Mouse (Mus musculus) C2C12 (cell line): ENCODE data around the gene Rpl18. TPM values are rescaled to one million over a fixed set of nuclear protein-coding genes. Genes with fewer than 3 reads are reported as not detected.

ENCODE experiments used
- H3K27me3 ChIP-seq: one replicate; pipeline ENCODE4 v1.6.1; 2011; ENCODE audit not compliant: control insufficient read depth, insufficient read depth, insufficient read length
- H3K36me3 ChIP-seq: one replicate; pipeline ENCODE4 v1.6.1; 2011; ENCODE audit not compliant: control insufficient read depth, insufficient read depth
- H3K4me3 ChIP-seq: one replicate; pipeline ENCODE4 v1.5.1; 2011; ENCODE audit warnings: mild to moderate bottlenecking, control low read depth; ENCODE audit not compliant: poor library complexity, insufficient read depth, severe bottlenecking
- H3K79me2 ChIP-seq: one replicate; pipeline ENCODE4 v1.6.1; 2011; ENCODE audit not compliant: control insufficient read depth, insufficient read depth
- H3K79me3 ChIP-seq: one replicate; pipeline ENCODE4 v1.6.1; 2011; ENCODE audit warnings: low read depth, control low read depth
- H3ac ChIP-seq: one replicate; pipeline ENCODE3; 2011; ENCODE audit warnings: low read depth; ENCODE audit not compliant: control insufficient read depth, insufficient read length
- CEBPB ChIP-seq: IDR thresholded peaks from one replicate; pipeline ENCODE4 v1.6.1; 2011; ENCODE audit warnings: low read depth, mild to moderate bottlenecking, control low read depth, moderate library complexity
- CTCF ChIP-seq: IDR thresholded peaks from one replicate; pipeline ENCODE4 v1.5.1; 2011; ENCODE audit not compliant: control insufficient read depth, insufficient read depth, insufficient read length
- FOSL1 ChIP-seq: IDR thresholded peaks from one replicate; pipeline ENCODE4 v1.8.0; 2011; ENCODE audit warnings: mild to moderate bottlenecking, low read length; ENCODE audit not compliant: poor library complexity, insufficient read depth, severe bottlenecking
- MAX ChIP-seq: IDR thresholded peaks from one replicate; pipeline ENCODE4 v1.6.1; 2011; ENCODE audit warnings: mild to moderate bottlenecking, control low read depth
- MYOD1 ChIP-seq: IDR thresholded peaks from one replicate; pipeline ENCODE4 v1.6.1; 2011; ENCODE audit warnings: low read depth; ENCODE audit not compliant: control insufficient read depth, insufficient read length
- MYOG ChIP-seq: IDR thresholded peaks from one replicate; pipeline ENCODE4 v1.6.1; 2011; ENCODE audit not compliant: control insufficient read depth, insufficient read length; ENCODE audit errors: extremely low read depth
- USF1 ChIP-seq: IDR thresholded peaks from one replicate; pipeline ENCODE4 v1.6.1; 2011; ENCODE audit warnings: low read depth, mild to moderate bottlenecking, control low read depth, moderate library complexity
- polyA plus RNA-seq: library from polyadenylated mRNA; unstranded; fragments of >200 nt; fragmentation: generic; extraction: Trizol; gene quantifications from one replicate; pipeline ENCODE4 v1.2.1, GENCODE M21; 2012; ENCODE audit warnings: missing spikeins

The Rpl18 gene
- polyA plus RNA-seq, 1 experiment = 4,453 TPM

DNA sequence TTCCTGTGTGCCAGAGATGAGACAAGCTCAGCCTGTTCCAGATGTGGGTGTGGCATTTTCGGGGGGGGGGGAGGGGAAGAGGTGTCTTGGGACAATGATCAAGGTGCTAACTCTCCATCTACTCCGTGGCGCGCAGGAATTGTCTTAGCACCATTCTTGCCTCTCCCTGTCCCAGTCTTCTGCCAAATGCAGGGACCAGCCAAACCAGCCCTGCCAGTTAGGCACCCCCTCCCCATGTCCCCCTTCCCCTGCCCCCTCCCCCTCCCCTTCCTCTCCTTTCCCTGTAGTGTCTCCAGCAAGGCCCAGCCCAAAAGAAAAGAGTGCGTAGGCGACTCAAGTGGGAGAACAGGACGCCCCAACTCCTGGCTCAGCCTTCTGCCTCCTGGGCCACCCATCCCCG lies 51.5 kb downstream of the Rpl18 start:
- Histone ChIP-seq H3ac (no peak overlapping the region), H3K36me3 (no peaks in the 10 kb centered on the region), H3K27me3 (no peaks in the 10 kb centered on the region), H3K79me3 (no peaks in the 10 kb centered on the region), H3K79me2 (no peaks in the 10 kb centered on the region), H3K4me3 (no peak overlapping the region)
- TF ChIP-seq MAX (no peak), USF1 (no peak), CTCF (no peak), MYOD1 (no peak), CEBPB (no peak), FOSL1 (no peak), MYOG (no peak)

DNA sequence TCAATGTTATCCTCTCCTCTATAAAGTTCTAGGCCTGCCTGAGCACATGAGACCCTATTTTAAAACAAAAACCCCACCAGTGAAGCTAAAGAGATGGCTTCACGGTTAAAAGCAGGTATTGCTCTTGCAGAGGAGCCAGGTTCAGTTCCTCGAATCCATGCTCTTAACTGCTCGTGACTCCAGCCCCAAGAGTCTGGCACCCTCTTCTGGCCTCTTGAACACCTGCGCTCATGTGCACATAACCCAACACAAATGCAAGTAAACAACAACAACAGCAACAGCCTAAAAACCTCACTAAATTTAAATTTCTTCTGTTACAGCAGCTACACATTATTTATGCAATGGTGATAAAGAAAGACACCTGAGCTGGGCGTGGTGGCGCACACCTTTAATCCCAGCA lies 52.2 kb downstream of the Rpl18 start:
- no peaks in the 10 kb centered on the region for H3K36me3 ChIP-seq
- H3K79me3 ChIP-seq = no peaks in the 10 kb centered on the region
- no peaks in the 10 kb centered on the region for H3K27me3 ChIP-seq
- TF ChIP-seq MAX (no peak), MYOD1 (no peak), USF1 (no peak), FOSL1 (no peak), CEBPB (no peak), CTCF (no peak), MYOG (no peak)
- H3ac ChIP-seq = no peak overlapping the region
- no peaks in the 10 kb centered on the region for H3K79me2 ChIP-seq
- no peak overlapping the region for H3K4me3 ChIP-seq

Other genes with a start within 250 kb of the Rpl18 start
- gene Bax, start 248.6 kb upstream of the Rpl18 start, polyA plus RNA-seq = 642 TPM
- not detected for gene Tulp2, start 233.6 kb upstream of the Rpl18 start, polyA plus RNA-seq
- gene Gm45808, start 228.6 kb upstream of the Rpl18 start, polyA plus RNA-seq = not detected
- 0.07 TPM for gene Dhdh, start 226.7 kb upstream of the Rpl18 start, polyA plus RNA-seq
- 115 TPM for gene Nucb1, start 205.1 kb upstream of the Rpl18 start, polyA plus RNA-seq
- gene Ppp1r15a, start 189.2 kb upstream of the Rpl18 start, polyA plus RNA-seq = 32.5 TPM
- gene Plekha4, start 189.1 kb upstream of the Rpl18 start, polyA plus RNA-seq = 0.89 TPM
- gene Hsd17b14, start 160.6 kb upstream of the Rpl18 start, polyA plus RNA-seq = 1.7 TPM
- 26.5 TPM for gene Bcat2, start 145.3 kb upstream of the Rpl18 start, polyA plus RNA-seq
- 0.97 TPM for gene Fgf21, start 100.0 kb upstream of the Rpl18 start, polyA plus RNA-seq
- gene Fut1, start 98.2 kb upstream of the Rpl18 start, polyA plus RNA-seq = 0.04 TPM
- gene Izumo1, start 93.6 kb upstream of the Rpl18 start, polyA plus RNA-seq = not detected
- gene Rasip1, start 88.0 kb upstream of the Rpl18 start, polyA plus RNA-seq = not detected
- 0.48 TPM for gene Mamstr, start 75.5 kb upstream of the Rpl18 start, polyA plus RNA-seq
- gene Fut2, start 49.1 kb upstream of the Rpl18 start, polyA plus RNA-seq = 0.01 TPM
- gene Ntn5, start 31.4 kb upstream of the Rpl18 start, polyA plus RNA-seq = 0.04 TPM
- 0.18 TPM for gene Sec1, start 21.1 kb upstream of the Rpl18 start, polyA plus RNA-seq
- gene Car11, start 15.6 kb upstream of the Rpl18 start, polyA plus RNA-seq = 0.44 TPM
- gene Dbp, start 10.4 kb upstream of the Rpl18 start, polyA plus RNA-seq = 5.6 TPM
- gene Sphk2, start 2.5 kb downstream of the Rpl18 start, polyA plus RNA-seq = 16.9 TPM
- gene Fam83e, start 5.8 kb downstream of the Rpl18 start, polyA plus RNA-seq = 0.48 TPM
- 0.33 TPM for gene Spaca4, start 10.4 kb downstream of the Rpl18 start, polyA plus RNA-seq
- 0.27 TPM for gene Lmtk3, start 68.3 kb downstream of the Rpl18 start, polyA plus RNA-seq
- gene Sult2b1, start 69.2 kb downstream of the Rpl18 start, polyA plus RNA-seq = 0.13 TPM
- gene Cyth2, start 99.1 kb downstream of the Rpl18 start, polyA plus RNA-seq = 175 TPM
- 0.22 TPM for gene Kcnj14, start 109.3 kb downstream of the Rpl18 start, polyA plus RNA-seq
- gene Grwd1, start 115.5 kb downstream of the Rpl18 start, polyA plus RNA-seq = 110 TPM
- gene Kdelr1, start 157.3 kb downstream of the Rpl18 start, polyA plus RNA-seq = 122 TPM
- gene Grin2d, start 162.9 kb downstream of the Rpl18 start, polyA plus RNA-seq = 1.1 TPM
- 0.15 TPM for gene Syngr4, start 181.3 kb downstream of the Rpl18 start, polyA plus RNA-seq
- gene Tmem143, start 181.5 kb downstream of the Rpl18 start, polyA plus RNA-seq = 21.9 TPM
- gene Emp3, start 205.9 kb downstream of the Rpl18 start, polyA plus RNA-seq = 705 TPM
- gene Ccdc114, start 208.6 kb downstream of the Rpl18 start, polyA plus RNA-seq = 2.6 TPM